ENCODE assay signal across 13 mouse cellular contexts in the genomic region with DNA sequence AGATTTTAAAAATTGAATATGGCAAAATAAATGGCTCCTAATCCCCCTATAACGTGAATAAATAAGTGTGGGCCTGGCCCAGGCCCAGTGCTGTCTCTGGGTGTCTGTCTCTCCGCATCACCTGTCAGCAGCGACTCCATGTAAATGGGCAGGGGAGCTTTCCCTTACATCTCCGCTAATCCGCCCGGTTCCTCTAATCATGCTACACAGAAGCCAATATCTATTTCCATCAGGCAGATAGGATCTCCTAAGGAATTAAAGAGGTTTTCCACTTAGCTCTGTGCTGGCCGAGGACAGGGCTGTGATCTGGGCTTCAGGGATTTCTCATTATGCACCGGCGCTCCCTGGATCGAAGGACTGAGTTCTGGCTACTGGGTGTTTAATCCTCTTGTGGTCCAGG.
"Had no signal": no experiment of that assay in that cellular context is flagged by ENCODE, and none has a peak within 500 bp of the region (broad histone marks: within the 10 kb centered on the region; RNA-seq: fewer than 3 reads in every experiment).

No protein-coding gene starts in this region.

- H3K4me2 ChIP-seq: liver, embryonic 13.5 days; lung, embryonic 14.5 days had no signal

- H3K4me1 ChIP-seq: liver, embryonic 13.5 days had no signal

- H3K9ac ChIP-seq: liver, embryonic 13.5 days; lung, embryonic 14.5 days had no signal

- ATAC-seq: intestine, postnatal 0 days; lung, postnatal 0 days had no signal

- H3K36me3 ChIP-seq: liver, embryonic 13.5 days had no signal

- H3K27ac ChIP-seq: kidney, postnatal 0 days; left cerebral cortex, adult 2 months; liver, embryonic 13.5 days; macrophage; stomach, postnatal 0 days had no signal

- H3K9me3 ChIP-seq: liver, embryonic 13.5 days had no signal

- H3K4me3 ChIP-seq: left cerebral cortex, adult 2 months; liver, embryonic 13.5 days had no signal

- DNase-seq: kidney, adult 2 months; kidney, postnatal 4 days; liver, embryonic 13.5 days; lung, embryonic 14.5 days; thymus, adult 2 months; thymus, postnatal 14 days; thymus, postnatal 4 days had no signal

- H3K27me3 ChIP-seq: liver, embryonic 13.5 days had no signal
